Mouse (Mus musculus) kidney, adult 2 months (tissue): ENCODE results near the gene Ssx2ip.

Experiments
- CTCF ChIP-seq: fragments of 200-500 bp; conservative IDR thresholded peaks from 2 replicates; pipeline ENCODE4 v1.5.1; 2011; ENCODE audit warnings: low read depth, mild to moderate bottlenecking, control low read depth, low read length, moderate library complexity, mixed read lengths; ENCODE audit not compliant: insufficient read depth, insufficient read length
- POLR2A ChIP-seq: fragments of 200-500 bp; IDR thresholded peaks from one replicate; pipeline ENCODE4 v1.6.1; 2011; ENCODE audit warnings: low read depth, low read length, control low read depth

GRCm38 (mm10) chr3:146375224-146375657 lies 29.2 kb upstream of the Ssx2ip start:
- TF ChIP-seq CTCF (no peak), POLR2A (no peak)
